Mouse (Mus musculus) G1E (cell line): ENCODE measurements around the gene Prkcq.

ENCODE experiments used
- CTCF ChIP-seq: IDR thresholded peaks from 2 replicates; pipeline ENCODE4 v1.5.1; 2012; ENCODE audit warnings: low read depth, low read length, inconsistent platforms, mixed read lengths
- POLR2AphosphoS5 ChIP-seq: IDR thresholded peaks from 2 replicates; pipeline ENCODE4 v1.6.1; 2012; ENCODE audit warnings: low read depth, low read length, inconsistent platforms; ENCODE audit not compliant: insufficient replicate concordance
- TAL1 ChIP-seq: conservative IDR thresholded peaks from 2 replicates; pipeline ENCODE4 v1.6.1; 2012; ENCODE audit warnings: low read depth, low read length, inconsistent platforms, mixed read lengths

- TF ChIP-seq TAL1: no peak
- no peak for TF ChIP-seq POLR2AphosphoS5
- no peak for TF ChIP-seq CTCF
Measured at GRCm38 (mm10) chr2:11164170-11164569, 7.7 kb upstream of the Prkcq start.
